In the genomic region with DNA sequence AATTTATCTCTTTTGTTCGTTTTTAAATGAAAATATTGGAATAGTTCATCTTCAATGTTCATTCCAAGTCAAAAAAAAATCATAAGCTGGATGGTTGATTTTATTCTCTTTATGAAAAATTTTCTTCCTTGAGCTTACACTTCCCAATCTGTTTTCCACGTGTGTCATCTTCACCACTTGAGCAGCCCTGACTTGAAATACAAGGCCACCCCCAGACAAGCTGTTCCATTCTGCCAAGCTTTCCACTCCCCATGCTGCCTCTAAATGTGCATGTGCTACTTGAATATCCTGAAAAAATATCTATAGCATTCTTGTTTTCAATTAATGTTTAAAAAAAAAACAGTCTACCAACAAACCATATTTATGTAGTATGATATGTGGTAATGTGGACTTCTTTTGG, we compare ENCODE assay signal across 18 mouse cellular contexts.
A peak's percentile ranks its signal among the peaks of the same experiment; 100 is the strongest.
DNase-seq lines count a peak whose midpoint lies in the region; ATAC-seq lines count a peak whose summit lies in the region.
"Had no signal": no experiment of that assay in that cellular context is flagged by ENCODE, and none has a peak within 500 bp of the region (broad histone marks: within the 10 kb centered on the region; RNA-seq: fewer than 3 reads in every experiment).

No protein-coding gene starts in this region.

- peak; percentile 30 to 46 for DNase-seq in frontal cortex, postnatal 14 days (ENCODE audit: low spot score in 2 of 2)
- DNase-seq in left cerebral cortex, adult 18-20 months (ENCODE audit: low spot score in 2 of 2): peak; percentile 60 to 72
- peak; percentile 69 to 89 for DNase-seq in right cerebral cortex, postnatal 10 days (ENCODE audit: low spot score in 2 of 2)
- no peak for DNase-seq in thymus, adult 18-20 months
- DNase-seq in kidney, adult 9 months: no peak
- DNase-seq in gastrocnemius, adult 18-20 months (ENCODE audit: low spot score): no peak
- DNase-seq: adrenal gland, adult 2 months; cerebellum, adult 8-10 months; gastrocnemius, postnatal 14 days; kidney, adult 2 months; kidney, postnatal 14 days; liver; lung, postnatal 10 days; midbrain, embryonic 14.5 days; spleen, adult 18-20 months had no signal

- peak; percentile 95 for ATAC-seq in frontal cortex, adult (ENCODE audit: low TSS enrichment)
- ATAC-seq in granulocyte monocyte progenitor cell, adult 5-6 weeks (replicated peaks; ENCODE audit: poor library complexity, severe bottlenecking): no peak
- ATAC-seq: forebrain, embryonic 15.5 days had no signal

Comparison
In these comparisons a context has a peak if more than half of its experiments do, and no peak if none do; other contexts are left out.
1. DNase-seq: peak in frontal cortex, postnatal 14 days (2 of 2), left cerebral cortex, adult 18-20 months (2 of 2) and right cerebral cortex, postnatal 10 days (2 of 2); none in thymus, adult 18-20 months (0 of 2), kidney, adult 9 months (single experiment) and gastrocnemius, adult 18-20 months (single experiment).